Mouse (Mus musculus) MEL (cell line): ENCODE measurements around the gene Spen. TPM values are rescaled to one million over a fixed set of nuclear protein-coding genes. Genes with fewer than 3 reads are reported as not detected.

Experiments used
- DNase-seq: peaks from one replicate; pipeline ENCODE4 v3.0.0; 2011; ENCODE audit warnings: low read depth, low spot score
- H3K27ac ChIP-seq: 2 replicates; pipeline ENCODE4 v1.5.1; 2012; ENCODE audit warnings: low read depth, mild to moderate bottlenecking, control low read depth, low read length, moderate library complexity; ENCODE audit not compliant: control insufficient read depth
- H3K27me3 ChIP-seq, 2 experiments: fragments of 150-350 bp in 1 of 2; sonication (generic) in 1 of 2; 2 replicates each; pipeline ENCODE4 v1.6.1; 2012; ENCODE audit warnings: low read length in 2 of 2, mild to moderate bottlenecking in 2 of 2, improper control_type of control experiment in 1 of 2, moderate library complexity in 1 of 2; ENCODE audit not compliant: insufficient read depth in 2 of 2, control insufficient read depth in 1 of 2
- H3K36me3 ChIP-seq, 2 experiments: 2 replicates each; pipeline ENCODE4 v1.6.1; 2012 to 2014; ENCODE audit warnings: low read length in 2 of 2, improper control_type of control experiment in 1 of 2, inconsistent platforms in 1 of 2, mild to moderate bottlenecking in 1 of 2; ENCODE audit not compliant: insufficient read depth in 2 of 2, control insufficient read depth in 1 of 2
- H3K4me1 ChIP-seq, 2 experiments: fragments of 150-350 bp in 1 of 2; sonication (generic) in 1 of 2; 2 replicates each; pipeline ENCODE4 v1.6.1; 2012; ENCODE audit warnings: low read length in 2 of 2, improper control_type of control experiment in 1 of 2, mild to moderate bottlenecking in 1 of 2; ENCODE audit not compliant: insufficient read depth in 2 of 2, control insufficient read depth in 1 of 2
- H3K4me3 ChIP-seq, 2 experiments: fragments of 150-350 bp in 1 of 2; sonication (generic) in 1 of 2; 2 replicates each; pipeline ENCODE4 v1.5.1; 2012; ENCODE audit warnings: low read depth in 2 of 2, low read length in 2 of 2, mild to moderate bottlenecking in 2 of 2, moderate library complexity in 2 of 2, control low read depth in 1 of 2, improper control_type of control experiment in 1 of 2; ENCODE audit not compliant: control insufficient read depth in 1 of 2, insufficient read depth in 1 of 2
- H3K79me2 ChIP-seq: 2 replicates; pipeline ENCODE4 v1.6.1; 2012; ENCODE audit warnings: mild to moderate bottlenecking, low read length, moderate library complexity; ENCODE audit not compliant: control insufficient read depth, poor library complexity, insufficient read depth
- H3K9ac ChIP-seq: 2 replicates; pipeline ENCODE4 v1.6.1; 2012; ENCODE audit warnings: low read depth, mild to moderate bottlenecking, control low read depth, low read length, moderate library complexity; ENCODE audit not compliant: control insufficient read depth, poor library complexity, severe bottlenecking
- H3K9me3 ChIP-seq: fragments of 150-350 bp; sonication (generic); replicated peaks from 2 replicates; pipeline ENCODE4 v1.6.1; 2012; ENCODE audit warnings: mild to moderate bottlenecking, low read length, improper control_type of control experiment, moderate library complexity; ENCODE audit not compliant: insufficient read depth
- CHD2 ChIP-seq: IDR thresholded peaks from 2 replicates; pipeline ENCODE4 v1.6.1; 2011; ENCODE audit warnings: low read length, improper control_type of control experiment
- ELF1 ChIP-seq: IDR thresholded peaks from 2 replicates; pipeline ENCODE4 v1.6.1; 2014; ENCODE audit warnings: low read depth, mild to moderate bottlenecking, inconsistent platforms, low read length, improper control_type of control experiment, moderate library complexity
- EP300 ChIP-seq, 2 experiments: IDR thresholded peaks; 2 replicates each; pipeline ENCODE4 v1.6.1; 2011; ENCODE audit warnings: improper control_type of control experiment in 2 of 2, low read length in 2 of 2, low read depth in 1 of 2, mild to moderate bottlenecking in 1 of 2
- GATA1 ChIP-seq: IDR thresholded peaks from 2 replicates; pipeline ENCODE4 v1.6.1; 2011; ENCODE audit warnings: low read depth, low read length, improper control_type of control experiment
- MYB ChIP-seq: IDR thresholded peaks from 2 replicates; pipeline ENCODE4 v1.6.1; 2011; ENCODE audit warnings: mild to moderate bottlenecking, low read depth, low read length, improper control_type of control experiment
- MYC ChIP-seq: IDR thresholded peaks from 2 replicates; pipeline ENCODE4 v1.6.1; 2011; ENCODE audit warnings: low read depth, mild to moderate bottlenecking, low read length, improper control_type of control experiment, moderate library complexity
- TAL1 ChIP-seq: IDR thresholded peaks from 2 replicates; pipeline ENCODE4 v1.6.1; 2012; ENCODE audit warnings: mild to moderate bottlenecking, inconsistent platforms, low read length, moderate library complexity, mixed read lengths
- TBP ChIP-seq: IDR thresholded peaks from 2 replicates; pipeline ENCODE4 v1.8.0; 2011; ENCODE audit warnings: low read depth, low read length, improper control_type of control experiment
- UBTF ChIP-seq: IDR thresholded peaks from 2 replicates; pipeline ENCODE4 v1.6.1; 2012; ENCODE audit warnings: low read depth, mild to moderate bottlenecking, inconsistent platforms, low read length, improper control_type of control experiment, moderate library complexity, borderline replicate concordance; ENCODE audit not compliant: insufficient read depth
- ZC3H11A ChIP-seq: IDR thresholded peaks from 2 replicates; pipeline ENCODE4 v1.6.1; 2012; ENCODE audit warnings: low read depth, mild to moderate bottlenecking, inconsistent platforms, low read length, improper control_type of control experiment
- ZMIZ1 ChIP-seq: IDR thresholded peaks from 2 replicates; pipeline ENCODE4 v1.6.1; 2012; ENCODE audit warnings: low read depth, mild to moderate bottlenecking, inconsistent platforms, low read length, improper control_type of control experiment, moderate library complexity
- ZNF384 ChIP-seq: IDR thresholded peaks from 2 replicates; pipeline ENCODE4 v1.6.1; 2012; ENCODE audit warnings: low read depth, mild to moderate bottlenecking, inconsistent platforms, low read length, improper control_type of control experiment
- polyA plus RNA-seq, 2 experiments: library from polyadenylated mRNA; stranded (reverse) in 1 of 2; unstranded in 1 of 2; fragments of >175 nt in 1 of 2; fragments of >200 nt in 1 of 2; gene quantifications; 2 replicates each; pipeline versions ENCODE4 v1.2.1 to v1.2.4; 2012; ENCODE audit warnings: low replicate concordance in 2 of 2, low read depth in 1 of 2; ENCODE audit not compliant: insufficient read length in 2 of 2, insufficient read depth in 1 of 2, missing spikeins in 1 of 2
- total RNA-seq: library from RNA; depleted of rRNA; stranded (reverse); fragments of 300-350 nt; gene quantifications from 2 replicates; pipeline ENCODE4 v1.2.3, GENCODE M21; 2012

Spen gene
- total and polyA plus RNA-seq, 3 experiments = 11.9 to 102 (median 46.9) TPM

GRCm38 (mm10) chr4:141540844-141541243 lies 2.4 kb upstream of the Spen start (continued):
- TF ChIP-seq TAL1 = no peak
- no peak for TF ChIP-seq TBP

DNA sequence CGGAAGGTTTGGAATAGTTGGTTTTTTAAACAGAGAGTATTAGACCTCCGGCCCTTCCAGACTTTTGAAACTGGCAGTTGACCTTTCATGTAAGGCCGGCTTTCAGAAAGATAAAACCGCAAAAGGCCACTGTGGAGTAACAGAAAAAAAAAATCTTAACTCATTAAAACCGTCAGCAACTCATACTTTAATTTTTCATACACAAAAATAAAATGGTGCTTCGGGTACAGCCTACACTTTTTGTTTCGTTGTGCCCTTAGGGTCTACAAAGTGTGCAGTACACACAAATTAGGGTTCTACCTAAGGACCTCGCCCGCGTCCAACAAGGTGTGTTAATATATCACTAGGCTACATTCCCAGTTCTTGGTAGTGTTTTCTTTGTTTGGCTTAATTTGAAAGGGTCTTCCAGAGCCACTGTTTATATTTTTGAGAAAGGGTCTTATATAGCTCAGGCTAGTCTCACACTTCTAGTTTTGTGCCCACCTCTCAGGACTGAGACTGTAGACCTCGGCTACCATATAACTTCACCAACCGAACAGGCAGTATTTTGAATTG lies 893 bp upstream of the Spen start:
- H3K27me3 ChIP-seq = no peaks in the 10 kb centered on the region
- TF ChIP-seq EP300 (IDR thresholded peaks at IDR 0.05; ENCODE audit: low read depth in 1 of 2, low read length in 2 of 2) (0 out of 4 replicates have a peak, but pooled peaks of 1 of the 2 experiments have one; percentile 17), ZNF384 (0 out of 2 replicates have a peak, but pooled peaks have one; percentile 21), ZC3H11A (no peak), MYB (no peak), MYC (no peak)
- DNase-seq = peak; percentile 42
- peak overlapping the region; percentile 97 for H3K27ac ChIP-seq
- peaks cover 0 to 28% of the 10 kb centered on the region in 2 experiments; a peak in 2 of 4 replicates for H3K36me3 ChIP-seq
- H3K9ac ChIP-seq = peak overlapping the region; percentile 97
- no peaks in the 10 kb centered on the region for H3K9me3 ChIP-seq
- H3K79me2 ChIP-seq = peaks cover 43% of the 10 kb centered on the region
- peaks cover 11 to 22% of the 10 kb centered on the region in 2 experiments for H3K4me1 ChIP-seq
- H3K4me3 ChIP-seq = peak overlapping the region; percentile 59 to 94

- Histone ChIP-seq H3K27ac (peak overlapping the region; percentile 74), H3K9me3 (no peaks in the 10 kb centered on the region), H3K36me3 (peaks cover 0 to 24% of the 10 kb centered on the region in 2 experiments; a peak in 2 of 4 replicates), H3K79me2 (peaks cover 57% of the 10 kb centered on the region), H3K27me3 (no peaks in the 10 kb centered on the region), H3K4me3 (peak overlapping the region; percentile 74 to 98), H3K4me1 (peaks cover 11 to 18% of the 10 kb centered on the region in 2 experiments), H3K9ac (peak overlapping the region; percentile 99)
- TF ChIP-seq MYC (no peak), EP300 (IDR thresholded peaks at IDR 0.05; ENCODE audit: low read depth in 1 of 2, low read length in 2 of 2) (no peak), CHD2 (no peak), UBTF (0 out of 2 replicates have a peak, but pooled peaks have one; percentile 69), ELF1 (no peak), ZMIZ1 (no peak), GATA1 (no peak)
- DNase-seq = peak; percentile 54
These were observed 540 bp downstream of the Spen start for GRCm38 (mm10) chr4:141537706-141538407.
